In genomic region chr10:86397577-86398346, GRCm38 (mm10) we compare ENCODE assay signal across 27 mouse cellular contexts.
DNase-seq lines count a peak whose midpoint lies in the region; ATAC-seq and TF ChIP-seq lines count a peak whose summit lies in the region.
"Had no signal": no experiment of that assay in that cellular context is flagged by ENCODE, and none has a peak within 500 bp of the region (broad histone marks: within the 10 kb centered on the region; RNA-seq: fewer than 3 reads in every experiment).

No protein-coding gene starts in this region.

- no peak for TF ChIP-seq CTCF in heart, postnatal 0 days (IDR thresholded peaks at IDR 0.05; ENCODE audit: low read depth)

- H3K27me3 ChIP-seq in heart, postnatal 0 days (ENCODE audit: control insufficient read depth, insufficient read depth, low read length), result no peaks in the 10 kb centered on the region
- no peaks in the 10 kb centered on the region for H3K27me3 ChIP-seq in limb, embryonic 14.5 days (ENCODE audit: control insufficient read depth, insufficient read depth, low read length)
- no peaks in the 10 kb centered on the region for H3K27me3 ChIP-seq in intestine, embryonic 16.5 days (replicated peaks; ENCODE audit: control insufficient read depth, insufficient read depth, low read length)
- H3K27me3 ChIP-seq: embryonic facial prominence, embryonic 15.5 days; heart, embryonic 12.5 days; hindbrain, embryonic 13.5 days; kidney, embryonic 15.5 days; liver, embryonic 12.5 days; midbrain, embryonic 15.5 days; neural tube, embryonic 15.5 days had no signal

- intact Hi-C loops in heart, postnatal 14 days (cut with DNase I), result no loop called here

- H3K4me1 ChIP-seq in heart, postnatal 0 days (ENCODE audit: control insufficient read depth, insufficient read depth), result no peaks in the 10 kb centered on the region
- H3K4me1 ChIP-seq in limb, embryonic 14.5 days (ENCODE audit: control insufficient read depth, insufficient read depth, low read length), result peaks cover 6% of the 10 kb centered on the region; the same call in 1 of the 2 replicates
- no peaks in the 10 kb centered on the region for H3K4me1 ChIP-seq in intestine, embryonic 16.5 days (ENCODE audit: control insufficient read depth, insufficient read depth, low read length)
- H3K4me1 ChIP-seq: embryonic facial prominence, embryonic 15.5 days; heart, embryonic 12.5 days; hindbrain, embryonic 13.5 days; kidney, embryonic 15.5 days; liver, embryonic 12.5 days; midbrain, embryonic 10.5 days; midbrain, embryonic 15.5 days; neural tube, embryonic 15.5 days had no signal

- no peak overlapping the region for H3K9ac ChIP-seq in heart, postnatal 0 days (replicated peaks; ENCODE audit: low read depth, low read length)
- no peak overlapping the region for H3K9ac ChIP-seq in limb, embryonic 14.5 days (ENCODE audit: low read depth, low read length, severe bottlenecking)
- H3K9ac ChIP-seq in intestine, embryonic 16.5 days (ENCODE audit: low read depth, low read length), result no peak overlapping the region
- H3K9ac ChIP-seq: embryonic facial prominence, embryonic 15.5 days; heart, embryonic 12.5 days; hindbrain, embryonic 13.5 days; kidney, embryonic 15.5 days; liver, embryonic 12.5 days; liver, postnatal 0 days; midbrain, embryonic 15.5 days; neural tube, embryonic 15.5 days had no signal

- no peaks in the 10 kb centered on the region for H3K36me3 ChIP-seq in heart, postnatal 0 days (replicated peaks; ENCODE audit: control insufficient read depth, insufficient read depth, low read length)
- no peaks in the 10 kb centered on the region for H3K36me3 ChIP-seq in limb, embryonic 14.5 days (ENCODE audit: control insufficient read depth, insufficient read depth, low read length)
- H3K36me3 ChIP-seq in intestine, embryonic 16.5 days (ENCODE audit: control insufficient read depth, insufficient read depth, low read length), result no peaks in the 10 kb centered on the region
- H3K36me3 ChIP-seq: embryonic facial prominence, embryonic 15.5 days; heart, embryonic 12.5 days; kidney, embryonic 15.5 days; liver, embryonic 12.5 days; midbrain, embryonic 10.5 days; midbrain, embryonic 15.5 days had no signal

- ATAC-seq in heart, postnatal 0 days (ENCODE audit: insufficient read depth, low read depth), result peak; percentile 71
- ATAC-seq in limb, embryonic 14.5 days (ENCODE audit: low FRiP score, low read depth), result peak; percentile 77
- ATAC-seq in intestine, embryonic 16.5 days, result no peak
- ATAC-seq: forebrain, embryonic 14.5 days; liver, embryonic 12.5 days; liver, postnatal 0 days; midbrain, embryonic 15.5 days had no signal

- 56% methylated on average over 4 of the region's 4 CpGs for WGBS in heart, postnatal 0 days
- WGBS in limb, embryonic 14.5 days, result 37% methylated on average over 4 of the region's 4 CpGs
- 82% methylated on average over 4 of the region's 4 CpGs for WGBS in intestine, embryonic 16.5 days

- H3K27ac ChIP-seq in heart, postnatal 0 days (ENCODE audit: low read depth), result no peak overlapping the region
- H3K27ac ChIP-seq in limb, embryonic 14.5 days (replicated peaks; ENCODE audit: low read depth, low read length), result no peak overlapping the region
- no peak overlapping the region for H3K27ac ChIP-seq in intestine, embryonic 16.5 days (ENCODE audit: low read length)
- H3K27ac ChIP-seq: embryonic facial prominence, embryonic 15.5 days; hindbrain, embryonic 13.5 days; kidney, embryonic 15.5 days; liver, embryonic 12.5 days; midbrain, embryonic 10.5 days; midbrain, embryonic 15.5 days; neural tube, embryonic 15.5 days had no signal

- H3K4me2 ChIP-seq in heart, postnatal 0 days (ENCODE audit: low read depth, low read length), result no peak overlapping the region
- no peak overlapping the region for H3K4me2 ChIP-seq in limb, embryonic 14.5 days (replicated peaks; ENCODE audit: low read depth, low read length, severe bottlenecking)
- H3K4me2 ChIP-seq in intestine, embryonic 16.5 days (ENCODE audit: low read depth, low read length), result no peak overlapping the region
- H3K4me2 ChIP-seq: embryonic facial prominence, embryonic 15.5 days; heart, embryonic 12.5 days; hindbrain, embryonic 13.5 days; kidney, embryonic 15.5 days; liver, embryonic 12.5 days; midbrain, embryonic 15.5 days; neural tube, embryonic 15.5 days had no signal

- no peaks in the 10 kb centered on the region for H3K9me3 ChIP-seq in heart, postnatal 0 days (replicated peaks; ENCODE audit: control insufficient read depth, low read length)
- peaks cover 6% of the 10 kb centered on the region for H3K9me3 ChIP-seq in limb, embryonic 14.5 days (ENCODE audit: control insufficient read depth, low read length)
- no peaks in the 10 kb centered on the region for H3K9me3 ChIP-seq in intestine, embryonic 16.5 days (ENCODE audit: control insufficient read depth, low read length)
- H3K9me3 ChIP-seq: embryonic facial prominence, embryonic 15.5 days; kidney, embryonic 15.5 days; liver, embryonic 12.5 days; midbrain, embryonic 10.5 days; midbrain, embryonic 15.5 days; neural tube, embryonic 15.5 days had no signal

- no peak for TF ChIP-seq POLR2A in limb, embryonic 14.5 days (IDR thresholded peaks at IDR 0.05; ENCODE audit: borderline replicate concordance, extremely low read depth, insufficient read depth, insufficient read length)

- DNase-seq in heart, postnatal 0 days (ENCODE audit: low spot score), result peak; percentile 8
- DNase-seq in heart, postnatal 14 days, result no peak
- peak; percentile 15 for DNase-seq in Muller cell, postnatal 12 days (ENCODE audit: inconsistent ontology term)
- peak; percentile 21 for DNase-seq in fat pad, adult 2 months (ENCODE audit: extremely low read depth, low read depth, low spot score)
- DNase-seq in limb, embryonic 14.5 days (ENCODE audit: low spot score), result peak; percentile 63
- no peak for DNase-seq in layer of hippocampus, adult 9-10 months (ENCODE audit: low spot score)
- DNase-seq: adrenal gland, postnatal 14 days; B cell, adult 2 months; cerebellum, adult 11-12 months; cerebellum, adult 9-11 months; embryo, embryonic 11 days; gastrocnemius, postnatal 25 days; heart, adult 11 months; liver, postnatal 0 days; lung, postnatal 10 days; retina, postnatal 1 day; right cerebral cortex, postnatal 14 days had no signal

- no peak overlapping the region for H3K4me3 ChIP-seq in heart, postnatal 0 days (ENCODE audit: low read depth, low read length)
- no peak overlapping the region for H3K4me3 ChIP-seq in limb, embryonic 14.5 days (replicated peaks; ENCODE audit: low read length)
- no peak overlapping the region for H3K4me3 ChIP-seq in intestine, embryonic 16.5 days (ENCODE audit: low read length)
- H3K4me3 ChIP-seq: embryonic facial prominence, embryonic 15.5 days; heart, embryonic 12.5 days; hindbrain, embryonic 13.5 days; kidney, embryonic 15.5 days; liver, embryonic 12.5 days; midbrain, embryonic 10.5 days; midbrain, embryonic 15.5 days; neural tube, embryonic 15.5 days had no signal

- TF ChIP-seq EP300 in heart, postnatal 0 days (IDR thresholded peaks at IDR 0.05; ENCODE audit: low read depth), result no peak

Comparison
In these comparisons a context has a peak if more than half of its experiments do, and no peak if none do; other contexts are left out.
1. DNase-seq: peak in heart, postnatal 0 days (single experiment), Muller cell, postnatal 12 days (single experiment), fat pad, adult 2 months (single experiment) and limb, embryonic 14.5 days (single experiment); none in heart, postnatal 14 days (0 of 2) and layer of hippocampus, adult 9-10 months (single experiment).